Comparison of ENCODE assay signal across 17 mouse cellular contexts in genomic region chr2:166226929-166227328, GRCm38 (mm10).
A peak's percentile ranks its signal among the peaks of the same experiment; 100 is the strongest.
DNase-seq lines count a peak whose midpoint lies in the region; ATAC-seq lines count a peak whose summit lies in the region.
"Had no signal": no experiment of that assay in that cellular context is flagged by ENCODE, and none has a peak within 500 bp of the region (broad histone marks: within the 10 kb centered on the region; RNA-seq: fewer than 3 reads in every experiment).

No protein-coding gene starts in this region.

- no peaks in the 10 kb centered on the region; the same call in 1 of the 2 replicates for H3K9me3 ChIP-seq in heart, embryonic 12.5 days (replicated peaks)
- peaks cover 9% of the 10 kb centered on the region; the same call in 1 of the 2 replicates for H3K9me3 ChIP-seq in midbrain, embryonic 10.5 days (replicated peaks)
- H3K9me3 ChIP-seq in midbrain, embryonic 13.5 days: no peaks in the 10 kb centered on the region
- 0 out of 2 replicates have a peak, but pooled peaks cover 3% of the 10 kb centered on the region for H3K9me3 ChIP-seq in forebrain, embryonic 16.5 days (ENCODE audit: control insufficient read depth, low read length)
- H3K9me3 ChIP-seq: intestine, embryonic 15.5 days; lung, embryonic 15.5 days; midbrain, embryonic 12.5 days had no signal

- no peak overlapping the region for H3K4me3 ChIP-seq in heart, embryonic 12.5 days
- no peak overlapping the region for H3K4me3 ChIP-seq in midbrain, embryonic 10.5 days
- no peak overlapping the region for H3K4me3 ChIP-seq in midbrain, embryonic 13.5 days (replicated peaks)
- H3K4me3 ChIP-seq in forebrain, embryonic 16.5 days (replicated peaks; ENCODE audit: low read length): no peak overlapping the region
- H3K4me3 ChIP-seq: intestine, embryonic 15.5 days; lung, embryonic 15.5 days; midbrain, embryonic 12.5 days had no signal

- H3K36me3 ChIP-seq in heart, embryonic 12.5 days: no peaks in the 10 kb centered on the region
- H3K36me3 ChIP-seq in midbrain, embryonic 10.5 days: no peaks in the 10 kb centered on the region
- no peaks in the 10 kb centered on the region for H3K36me3 ChIP-seq in midbrain, embryonic 13.5 days
- no peaks in the 10 kb centered on the region for H3K36me3 ChIP-seq in forebrain, embryonic 16.5 days (ENCODE audit: control insufficient read depth, insufficient read depth)
- H3K36me3 ChIP-seq: intestine, embryonic 15.5 days; lung, embryonic 15.5 days; midbrain, embryonic 12.5 days had no signal

- 21% methylated on average over 3 of the region's 3 CpGs for WGBS in heart, embryonic 12.5 days
- 21% methylated on average over 3 of the region's 3 CpGs for WGBS in midbrain, embryonic 10.5 days
- 17% methylated on average over 3 of the region's 3 CpGs for WGBS in midbrain, embryonic 13.5 days
- WGBS in forebrain, embryonic 16.5 days: 7% methylated on average over 3 of the region's 3 CpGs

- peaks cover 9% of the 10 kb centered on the region for H3K4me1 ChIP-seq in heart, embryonic 12.5 days (replicated peaks)
- H3K4me1 ChIP-seq in midbrain, embryonic 10.5 days: peaks cover 23% of the 10 kb centered on the region
- peaks cover 13% of the 10 kb centered on the region; the same call in 1 of the 2 replicates for H3K4me1 ChIP-seq in midbrain, embryonic 13.5 days (replicated peaks)
- peaks cover 6% of the 10 kb centered on the region for H3K4me1 ChIP-seq in forebrain, embryonic 16.5 days (replicated peaks; ENCODE audit: control insufficient read depth, insufficient read depth, low read length)
- H3K4me1 ChIP-seq: intestine, embryonic 15.5 days; lung, embryonic 15.5 days had no signal

- no peak for DNase-seq in heart, adult 9 months (ENCODE audit: low spot score in 2 of 2)
- DNase-seq in midbrain, embryonic 10.5 days (ENCODE audit: low spot score): peak; percentile 22
- DNase-seq in ovary, postnatal 36 days (ENCODE audit: low spot score): no peak
- no peak for DNase-seq in spleen, postnatal 10 days (ENCODE audit: low spot score in 2 of 2)
- DNase-seq: adrenal gland, postnatal 36 days; cerebellum, adult 11 months; heart, postnatal 10 days; layer of hippocampus, postnatal 36 days; liver; thymus, adult 18-20 months had no signal

- no peak overlapping the region for H3K4me2 ChIP-seq in heart, embryonic 12.5 days
- H3K4me2 ChIP-seq in midbrain, embryonic 13.5 days (replicated peaks): no peak overlapping the region
- H3K4me2 ChIP-seq in forebrain, embryonic 16.5 days (ENCODE audit: low read length): no peak overlapping the region
- H3K4me2 ChIP-seq: intestine, embryonic 15.5 days; lung, embryonic 15.5 days; midbrain, embryonic 12.5 days had no signal

- no peaks in the 10 kb centered on the region for H3K27me3 ChIP-seq in heart, embryonic 12.5 days (replicated peaks)
- H3K27me3 ChIP-seq in midbrain, embryonic 10.5 days (ENCODE audit: low read depth, poor library complexity, severe bottlenecking): peaks cover 23% of the 10 kb centered on the region
- peaks cover 30% of the 10 kb centered on the region for H3K27me3 ChIP-seq in midbrain, embryonic 13.5 days
- H3K27me3 ChIP-seq in forebrain, embryonic 16.5 days (replicated peaks; ENCODE audit: control insufficient read depth, insufficient read depth, low read length): no peaks in the 10 kb centered on the region
- H3K27me3 ChIP-seq: intestine, embryonic 15.5 days; lung, embryonic 15.5 days had no signal

- no peak for ATAC-seq in heart, embryonic 12.5 days (ENCODE audit: insufficient number of reproducible peaks, low FRiP score)
- no peak for ATAC-seq in midbrain, embryonic 13.5 days
- peak; percentile 45; the same call in 1 of the 2 replicates for ATAC-seq in forebrain, embryonic 16.5 days
- ATAC-seq in megakaryocyte-erythroid progenitor cell, adult 5-6 weeks (replicated peaks; ENCODE audit: low FRiP score, low TSS enrichment, poor library complexity, severe bottlenecking): no peak
- ATAC-seq: intestine, embryonic 15.5 days had no signal

- H3K27ac ChIP-seq in heart, embryonic 12.5 days (ENCODE audit: poor library complexity, severe bottlenecking): 0 out of 2 replicates have a peak overlapping the region, but pooled peaks have one; percentile 1
- H3K27ac ChIP-seq in midbrain, embryonic 10.5 days (replicated peaks): peak overlapping the region; percentile 59
- H3K27ac ChIP-seq in midbrain, embryonic 13.5 days: no peak overlapping the region
- H3K27ac ChIP-seq in forebrain, embryonic 16.5 days (ENCODE audit: low read length): no peak overlapping the region
- H3K27ac ChIP-seq: intestine, embryonic 15.5 days; lung, embryonic 15.5 days; midbrain, embryonic 12.5 days had no signal

- H3K9ac ChIP-seq in heart, embryonic 12.5 days: no peak overlapping the region
- H3K9ac ChIP-seq in midbrain, embryonic 13.5 days (replicated peaks): no peak overlapping the region
- H3K9ac ChIP-seq in forebrain, embryonic 16.5 days (replicated peaks; ENCODE audit: low read depth, low read length): no peak overlapping the region
- H3K9ac ChIP-seq: intestine, embryonic 15.5 days; lung, embryonic 15.5 days; midbrain, embryonic 12.5 days had no signal

Comparison
In these comparisons a context has a peak if more than half of its experiments do, and no peak if none do; other contexts are left out.
1. H3K27ac ChIP-seq: peak in heart, embryonic 12.5 days (single experiment) and midbrain, embryonic 10.5 days (single experiment); none in midbrain, embryonic 13.5 days (single experiment) and forebrain, embryonic 16.5 days (single experiment).